Mouse (Mus musculus): ENCODE results near the gene C530008M17Rik. TPM values are rescaled to one million over a fixed set of nuclear protein-coding genes. Genes with fewer than 3 reads are reported as not detected.

Gene C530008M17Rik
- total RNA-seq, 2 experiments from 2014 or later, result 3.2 to 3.6 TPM

- intact Hi-C loops (cut with DNase I; ENCODE audit: low total_unique reads), result no loop called here
These were observed 3.8 kb downstream of the C530008M17Rik start for GRCm38 (mm10) chr5:76659958-76660635.

GRCm38 (mm10) chr5:76661310-76661709 is 5.0 kb downstream of the C530008M17Rik start:
- intact Hi-C loops (cut with DNase I; ENCODE audit: low total_unique reads), result no loop called here
- no peak for DNase-seq

More at GRCm38 (mm10) chr5:76659958-76660635, 3.8 kb downstream of the C530008M17Rik start:
- DNase-seq, result no peak

GRCm38 (mm10) chr5:76664936-76665335 is 8.6 kb downstream of the C530008M17Rik start:
- intact Hi-C loops (cut with DNase I; ENCODE audit: low total_unique reads), result no loop called here
- no peak for DNase-seq

GRCm38 (mm10) chr5:76665421-76665820 is 9.1 kb downstream of the C530008M17Rik start:
- intact Hi-C loops (cut with DNase I; ENCODE audit: low total_unique reads), result no loop called here
- DNase-seq, result no peak

GRCm38 (mm10) chr5:76666026-76666756 is 9.9 kb downstream of the C530008M17Rik start:
- intact Hi-C loops (cut with DNase I; ENCODE audit: low total_unique reads), result no loop called here
- no peak for DNase-seq

GRCm38 (mm10) chr5:76668118-76668517 is 11.8 kb downstream of the C530008M17Rik start:
- no peak for DNase-seq
- intact Hi-C loops (cut with DNase I; ENCODE audit: low total_unique reads), result no loop called here

- DNase-seq, result no peak
- intact Hi-C loops (cut with DNase I; ENCODE audit: low total_unique reads), result no loop called here
These were observed 12.2 kb downstream of the C530008M17Rik start for GRCm38 (mm10) chr5:76668547-76668946.

- no peak for DNase-seq
- intact Hi-C loops (cut with DNase I; ENCODE audit: low total_unique reads), result no loop called here
These were observed 13.9 kb downstream of the C530008M17Rik start for GRCm38 (mm10) chr5:76670183-76670582.

GRCm38 (mm10) chr5:76674022-76674653 is 17.8 kb downstream of the C530008M17Rik start:
- DNase-seq, result no peak
- intact Hi-C loops (cut with DNase I; ENCODE audit: low total_unique reads), result no loop called here

- no peak for DNase-seq
- intact Hi-C loops (cut with DNase I; ENCODE audit: low total_unique reads), result no loop called here
These were observed 19.1 kb downstream of the C530008M17Rik start for GRCm38 (mm10) chr5:76675369-76675768.

GRCm38 (mm10) chr5:76680959-76681358 is 24.6 kb downstream of the C530008M17Rik start:
- intact Hi-C loops (cut with DNase I; ENCODE audit: low total_unique reads), result no loop called here
- DNase-seq, result no peak

- no peak for DNase-seq
- intact Hi-C loops (cut with DNase I; ENCODE audit: low total_unique reads), result no loop called here
These were observed 25.8 kb downstream of the C530008M17Rik start for GRCm38 (mm10) chr5:76681895-76682656.

GRCm38 (mm10) chr5:76683455-76683854 is 27.1 kb downstream of the C530008M17Rik start:
- intact Hi-C loops (cut with DNase I; ENCODE audit: low total_unique reads), result no loop called here
- DNase-seq, result no peak

GRCm38 (mm10) chr5:76684658-76685605 is 28.6 kb downstream of the C530008M17Rik start:
- intact Hi-C loops (cut with DNase I; ENCODE audit: low total_unique reads), result no loop called here
- DNase-seq, result no peak

- intact Hi-C loops (cut with DNase I; ENCODE audit: low total_unique reads), result no loop called here
These were observed 31.8 kb downstream of the C530008M17Rik start for GRCm38 (mm10) chr5:76687961-76688600.

GRCm38 (mm10) chr5:76688643-76689042 is 32.3 kb downstream of the C530008M17Rik start:
- intact Hi-C loops (cut with DNase I; ENCODE audit: low total_unique reads), result no loop called here
- no peak for DNase-seq

More at GRCm38 (mm10) chr5:76687961-76688600, 31.8 kb downstream of the C530008M17Rik start:
- DNase-seq, result no peak

GRCm38 (mm10) chr5:76690177-76690593 is 33.9 kb downstream of the C530008M17Rik start:
- intact Hi-C loops (cut with DNase I; ENCODE audit: low total_unique reads), result no loop called here
- no peak for DNase-seq

- DNase-seq, result no peak
- intact Hi-C loops (cut with DNase I; ENCODE audit: low total_unique reads), result no loop called here
These were observed 34.9 kb downstream of the C530008M17Rik start for GRCm38 (mm10) chr5:76691251-76691650.
